Mouse (Mus musculus) embryonic fibroblast, embryonic 13.5 days (primary cell): ENCODE results near the gene Wdr93. TPM values are rescaled to one million over a fixed set of nuclear protein-coding genes. Genes with fewer than 3 reads are reported as not detected.
A peak's percentile ranks its signal among the peaks of the same experiment; 100 is the strongest.

ENCODE experiments used
- H3K27ac ChIP-seq: 2 replicates; pipeline ENCODE4 v1.5.1; 2012; ENCODE audit warnings: low read length, control low read depth, inconsistent platforms; ENCODE audit not compliant: insufficient read depth
- H3K4me1 ChIP-seq: 2 replicates; pipeline ENCODE4 v1.6.1; 2011; ENCODE audit warnings: low read length; ENCODE audit not compliant: control insufficient read depth, insufficient read depth
- H3K4me3 ChIP-seq: 2 replicates; pipeline ENCODE4 v1.5.1; 2011; ENCODE audit warnings: mild to moderate bottlenecking, control low read depth, low read length; ENCODE audit not compliant: insufficient read depth
- CTCF ChIP-seq: IDR thresholded peaks from 2 replicates; pipeline ENCODE4 v1.5.1; 2011; ENCODE audit warnings: mild to moderate bottlenecking, control low read depth, low read length, moderate library complexity, borderline replicate concordance; ENCODE audit not compliant: insufficient read depth
- POLR2A ChIP-seq: IDR thresholded peaks from 2 replicates; pipeline ENCODE4 v1.6.1; 2011; ENCODE audit warnings: low read depth, mild to moderate bottlenecking, control low read depth, low read length, moderate library complexity
- polyA plus RNA-seq: library from polyadenylated mRNA; stranded (reverse); fragments of >200 nt; gene quantifications from 2 replicates; pipeline ENCODE4 v1.2.4, GENCODE M21; 2011; ENCODE audit warnings: low read depth; ENCODE audit not compliant: missing spikeins, insufficient read length

Gene Wdr93
- polyA plus RNA-seq, 1 experiment = not detected

GRCm38 (mm10) chr7:79799048-79799447 lies 56.1 kb downstream of the Wdr93 start:
- Histone ChIP-seq H3K4me1 (0 out of 2 replicates have a peak, but pooled peaks cover 3% of the 10 kb centered on the region), H3K4me3 (no peak overlapping the region), H3K27ac (no peak overlapping the region)
- peak; percentile 57; the same call in 1 of the 2 replicates for TF ChIP-seq CTCF
- no peak for TF ChIP-seq POLR2A

DNA sequence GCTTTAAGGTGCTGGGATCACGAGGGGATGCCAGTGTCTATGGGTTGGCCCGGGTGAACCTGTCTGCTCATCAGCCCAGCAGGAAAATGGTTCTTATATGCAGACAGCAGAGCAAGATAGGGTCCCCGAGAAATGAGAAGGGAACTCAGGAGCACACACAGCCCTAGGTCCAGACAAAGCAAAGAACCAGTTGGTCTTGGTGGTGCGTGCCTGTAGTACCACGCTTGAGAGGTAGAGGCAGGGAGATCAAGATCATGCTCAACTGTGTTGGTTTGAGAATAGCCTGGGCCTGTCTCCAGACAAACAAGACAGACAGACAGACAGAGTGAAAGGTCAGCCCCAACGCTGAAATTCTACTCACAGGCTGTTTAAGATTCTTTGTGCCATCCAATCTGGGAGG lies 56.5 kb downstream of the Wdr93 start:
- TF ChIP-seq CTCF = no peak
- TF ChIP-seq POLR2A = no peak
- Histone ChIP-seq H3K4me1 (0 out of 2 replicates have a peak, but pooled peaks cover 6% of the 10 kb centered on the region), H3K4me3 (no peak overlapping the region), H3K27ac (no peak overlapping the region)

DNA sequence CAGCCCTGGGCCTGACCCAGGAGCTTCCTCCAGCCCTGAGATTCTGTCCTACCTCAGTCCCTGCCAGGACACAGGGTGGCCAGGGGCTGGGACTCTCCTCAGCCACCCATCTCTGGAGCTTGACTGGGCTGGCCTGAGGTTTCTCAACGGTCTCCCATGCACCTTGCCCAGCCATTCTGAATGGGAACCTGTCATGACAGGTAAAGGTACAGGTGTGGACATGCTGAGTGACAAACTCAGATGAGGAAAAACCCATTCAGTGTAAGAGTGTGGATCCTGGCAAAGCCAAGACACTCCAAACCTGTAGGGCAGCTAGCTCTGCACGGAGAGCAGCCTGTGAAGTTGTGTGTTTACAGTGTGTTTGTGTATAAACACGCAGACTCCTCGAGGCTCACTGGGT lies 57.4 kb downstream of the Wdr93 start:
- TF ChIP-seq CTCF = no peak
- TF ChIP-seq POLR2A = no peak
- H3K4me3 ChIP-seq = no peak overlapping the region
- H3K4me1 ChIP-seq = 0 out of 2 replicates have a peak, but pooled peaks cover 6% of the 10 kb centered on the region
- H3K27ac ChIP-seq = no peak overlapping the region

- no peak for TF ChIP-seq POLR2A
- TF ChIP-seq CTCF = no peak
- Histone ChIP-seq H3K27ac (no peak overlapping the region), H3K4me1 (0 out of 2 replicates have a peak, but pooled peaks cover 6% of the 10 kb centered on the region), H3K4me3 (no peak overlapping the region)
These were observed 58.4 kb downstream of the Wdr93 start for GRCm38 (mm10) chr7:79801391-79801790.

- TF ChIP-seq POLR2A (no peak), CTCF (no peak)
- no peak overlapping the region for H3K27ac ChIP-seq
- no peak overlapping the region for H3K4me3 ChIP-seq
- 0 out of 2 replicates have a peak, but pooled peaks cover 6% of the 10 kb centered on the region for H3K4me1 ChIP-seq
These were observed 59.1 kb downstream of the Wdr93 start for GRCm38 (mm10) chr7:79802037-79802436.

- 0 out of 2 replicates have a peak, but pooled peaks cover 6% of the 10 kb centered on the region for H3K4me1 ChIP-seq
- TF ChIP-seq CTCF (no peak), POLR2A (no peak)
- no peak overlapping the region for H3K4me3 ChIP-seq
- no peak overlapping the region for H3K27ac ChIP-seq
These were observed 60.9 kb downstream of the Wdr93 start for GRCm38 (mm10) chr7:79803887-79804286.

GRCm38 (mm10) chr7:79808561-79808960 lies 65.6 kb downstream of the Wdr93 start:
- Histone ChIP-seq H3K4me3 (no peak overlapping the region), H3K27ac (no peak overlapping the region), H3K4me1 (0 out of 2 replicates have a peak, but pooled peaks cover 6% of the 10 kb centered on the region)
- TF ChIP-seq CTCF = no peak

DNA sequence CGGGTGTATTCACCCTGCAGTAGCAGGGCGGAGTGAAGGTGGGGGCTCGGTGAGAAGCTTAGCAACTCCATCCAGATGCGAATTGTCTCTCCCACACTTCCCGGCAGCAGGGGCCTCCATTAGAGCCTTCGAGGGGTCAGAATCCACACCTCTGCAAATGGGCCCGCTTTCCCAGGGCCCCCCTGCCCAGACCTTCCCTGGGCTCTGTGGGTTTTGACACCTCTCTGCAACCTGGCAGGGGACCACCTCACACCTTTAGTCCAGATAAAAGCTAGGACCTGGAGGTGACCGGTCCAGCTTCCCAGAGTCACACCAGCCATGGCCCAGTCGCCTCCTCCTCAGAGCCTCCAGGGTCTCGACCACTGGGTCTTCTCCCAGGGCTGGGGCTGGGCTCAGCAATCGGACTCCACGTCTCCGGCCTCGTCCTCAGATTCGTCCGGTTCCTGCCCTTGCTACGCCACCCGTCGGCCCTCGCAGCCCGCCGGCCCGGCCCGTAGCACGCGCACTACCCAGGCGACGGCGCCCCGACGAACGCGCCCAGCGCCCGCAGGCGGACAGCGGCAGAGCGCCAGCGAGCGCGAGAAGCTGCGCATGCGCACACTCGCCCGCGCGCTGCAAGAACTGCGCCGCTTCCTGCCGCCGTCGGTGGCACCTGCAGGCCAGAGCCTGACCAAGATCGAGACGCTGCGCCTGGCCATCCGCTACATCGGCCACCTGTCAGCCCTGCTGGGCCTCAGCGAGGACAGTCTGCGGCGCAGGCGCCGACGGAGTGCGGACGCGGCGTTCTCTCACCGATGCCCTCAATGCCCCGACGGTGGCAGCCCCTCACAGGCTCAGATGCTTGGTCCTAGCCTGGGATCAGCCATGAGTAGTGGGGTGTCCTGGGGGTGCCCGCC lies 67.9 kb downstream of the Wdr93 start, which contains the start of gene Mesp2:
Gene Mesp2, plus strand, starts transcription at position 117 of the 896 bp plus-strand sequence.
- no peak within 1 kb of the TSS for H3K27ac ChIP-seq
- TF ChIP-seq CTCF = no peak
- H3K4me1 ChIP-seq = no peaks in the 10 kb centered on the region
- H3K4me3 ChIP-seq = no peak within 1 kb of the TSS; the same call in 1 of the 2 replicates

GRCm38 (mm10) chr7:79813409-79813808 lies 70.4 kb downstream of the Wdr93 start:
- TF ChIP-seq POLR2A (no peak), CTCF (no peak)
- H3K27ac ChIP-seq = no peak overlapping the region
- no peaks in the 10 kb centered on the region for H3K4me1 ChIP-seq
- no peak overlapping the region for H3K4me3 ChIP-seq

DNA sequence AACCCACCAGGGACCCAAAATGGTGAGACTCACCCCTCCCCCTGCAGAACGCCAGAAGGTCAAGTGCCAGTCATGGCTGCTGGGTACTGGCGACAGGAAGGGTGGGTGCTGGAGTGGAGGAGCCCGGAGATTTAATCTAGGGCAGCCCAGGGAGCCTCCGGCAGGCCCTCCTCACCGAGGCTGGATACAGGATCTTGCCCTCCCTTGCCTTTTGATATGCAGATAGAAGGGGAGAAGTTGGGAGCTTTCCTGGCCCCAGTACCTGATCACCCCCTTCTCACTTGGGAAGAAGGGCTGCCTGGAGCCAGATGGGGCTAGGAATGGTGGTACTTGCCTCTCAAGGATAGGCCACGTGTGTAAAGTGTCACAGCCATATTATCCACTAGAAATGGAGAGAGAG lies 75.4 kb downstream of the Wdr93 start:
- H3K27ac ChIP-seq = no peak overlapping the region
- no peaks in the 10 kb centered on the region for H3K4me1 ChIP-seq
- no peak for TF ChIP-seq POLR2A
- TF ChIP-seq CTCF = no peak
- H3K4me3 ChIP-seq = no peak overlapping the region
